Mouse (Mus musculus): ENCODE data around the gene Tshb. TPM values are rescaled to one million over a fixed set of nuclear protein-coding genes. Genes with fewer than 3 reads are reported as not detected.

The Tshb gene
- polyA plus RNA-seq, 1 experiment from 2014 or later: 0.24 TPM

DNA sequence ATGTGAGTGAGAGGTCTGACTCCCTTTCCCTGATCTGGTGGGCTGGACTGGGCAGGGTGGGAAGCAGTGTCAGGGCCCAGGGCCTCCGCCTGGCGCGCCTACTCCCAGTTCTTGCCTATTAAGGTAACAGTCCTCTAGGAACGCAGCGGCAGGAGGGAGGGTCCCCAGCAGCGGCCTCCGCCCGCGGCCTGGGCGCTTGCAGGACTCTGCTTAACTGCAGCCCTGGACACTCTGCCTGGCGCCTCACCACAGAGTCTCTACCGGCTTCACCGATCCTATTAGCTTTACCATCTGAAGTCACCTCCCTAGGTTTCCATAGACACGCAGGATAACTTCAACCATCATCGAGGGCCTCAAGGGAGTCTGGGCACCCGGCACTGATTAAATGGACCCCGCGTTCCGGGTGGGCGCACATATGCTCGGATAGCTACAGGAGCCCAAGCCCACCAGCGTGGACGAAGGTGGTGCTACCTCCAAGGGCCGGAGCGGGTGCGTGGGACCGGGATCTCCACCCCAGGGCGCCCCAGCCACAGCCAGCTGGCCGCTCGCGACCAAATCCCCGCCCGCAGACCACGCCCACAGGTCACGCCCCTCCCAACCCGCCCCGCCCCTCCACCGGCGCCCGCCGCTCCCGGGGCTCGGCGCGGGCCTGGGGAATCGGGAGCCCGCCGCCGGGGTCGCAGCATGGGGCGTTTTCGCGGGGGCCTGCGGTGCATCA is 48.0 kb downstream of the Tshb start, which contains the start of gene Tspan2:
TSS of gene Tspan2 (plus strand) at position 217 of the 718 bp plus-strand sequence.
- WGBS: under 1% methylated on average over 47 of the region's 54 CpGs
- H3K27ac ChIP-seq (ENCODE audit: low read length): peak within 1 kb of the TSS; percentile 72
- peak within 1 kb of the TSS; percentile 80 for H3K4me3 ChIP-seq (ENCODE audit: low read length)
- no peaks in the 10 kb centered on the region for H3K9me3 ChIP-seq (ENCODE audit: control insufficient read depth, low read length)
- H3K4me1 ChIP-seq (replicated peaks; ENCODE audit: control insufficient read depth, insufficient read depth, low read length): peaks cover 27% of the 10 kb centered on the region
- peak; percentile 86 for ATAC-seq (ENCODE audit: low read depth)
- peak within 1 kb of the TSS; percentile 79 for H3K9ac ChIP-seq (ENCODE audit: low read length)
- H3K27me3 ChIP-seq (ENCODE audit: control insufficient read depth, insufficient read depth, low read depth, low read length): no peaks in the 10 kb centered on the region
- no peaks in the 10 kb centered on the region for H3K36me3 ChIP-seq (ENCODE audit: control insufficient read depth, insufficient read depth, low read length)
- H3K4me2 ChIP-seq (ENCODE audit: low read depth, low read length): peak within 1 kb of the TSS; percentile 96

DNA sequence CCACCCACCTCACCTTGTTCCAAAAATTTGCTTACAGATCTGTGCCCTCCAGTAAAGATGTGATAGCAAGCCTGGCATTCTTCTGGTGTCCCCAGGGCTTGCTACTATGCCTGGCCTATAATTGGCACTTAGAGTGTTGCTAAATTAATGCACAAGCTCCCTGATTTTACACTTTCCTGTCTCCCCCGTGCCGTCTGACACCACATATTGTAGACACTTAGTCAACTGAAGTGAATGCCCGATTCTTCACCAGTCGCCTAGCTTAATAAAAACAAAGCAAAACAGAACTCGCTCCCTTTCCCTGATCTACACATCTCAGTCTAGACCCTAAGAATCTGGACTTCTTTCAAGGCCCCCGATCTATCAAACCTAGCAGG is 48.6 kb downstream of the Tshb start:
- no peaks in the 10 kb centered on the region for H3K9me3 ChIP-seq (ENCODE audit: control insufficient read depth, low read length)
- no peaks in the 10 kb centered on the region for H3K36me3 ChIP-seq (ENCODE audit: control insufficient read depth, insufficient read depth, low read length)
- peak overlapping the region; percentile 80 for H3K4me3 ChIP-seq (ENCODE audit: low read length)
- 33% methylated on average over 6 of the region's 6 CpGs for WGBS
- peak overlapping the region; percentile 96 for H3K4me2 ChIP-seq (ENCODE audit: low read depth, low read length)
- H3K27me3 ChIP-seq (ENCODE audit: control insufficient read depth, insufficient read depth, low read depth, low read length): no peaks in the 10 kb centered on the region
- H3K27ac ChIP-seq (ENCODE audit: low read length): peak overlapping the region; percentile 72
- peaks cover 27% of the 10 kb centered on the region for H3K4me1 ChIP-seq (replicated peaks; ENCODE audit: control insufficient read depth, insufficient read depth, low read length)
- peak overlapping the region; percentile 79 for H3K9ac ChIP-seq (ENCODE audit: low read length)
- no peak for ATAC-seq (ENCODE audit: low read depth)

GRCm38 (mm10) chr3:102733050-102733449 is 49.5 kb downstream of the Tshb start:
- no peak overlapping the region for H3K27ac ChIP-seq (ENCODE audit: low read length)
- H3K9me3 ChIP-seq (ENCODE audit: control insufficient read depth, low read length): no peaks in the 10 kb centered on the region
- WGBS: 98% methylated on average over 3 of the region's 3 CpGs
- H3K4me1 ChIP-seq (replicated peaks; ENCODE audit: control insufficient read depth, insufficient read depth, low read length): peaks cover 24% of the 10 kb centered on the region
- no peak for ATAC-seq (ENCODE audit: low read depth)
- H3K4me2 ChIP-seq (ENCODE audit: low read depth, low read length): no peak overlapping the region
- H3K9ac ChIP-seq (ENCODE audit: low read length): no peak overlapping the region
- no peaks in the 10 kb centered on the region for H3K27me3 ChIP-seq (ENCODE audit: control insufficient read depth, insufficient read depth, low read depth, low read length)
- no peaks in the 10 kb centered on the region for H3K36me3 ChIP-seq (ENCODE audit: control insufficient read depth, insufficient read depth, low read length)
- no peak overlapping the region for H3K4me3 ChIP-seq (ENCODE audit: low read length)

DNA sequence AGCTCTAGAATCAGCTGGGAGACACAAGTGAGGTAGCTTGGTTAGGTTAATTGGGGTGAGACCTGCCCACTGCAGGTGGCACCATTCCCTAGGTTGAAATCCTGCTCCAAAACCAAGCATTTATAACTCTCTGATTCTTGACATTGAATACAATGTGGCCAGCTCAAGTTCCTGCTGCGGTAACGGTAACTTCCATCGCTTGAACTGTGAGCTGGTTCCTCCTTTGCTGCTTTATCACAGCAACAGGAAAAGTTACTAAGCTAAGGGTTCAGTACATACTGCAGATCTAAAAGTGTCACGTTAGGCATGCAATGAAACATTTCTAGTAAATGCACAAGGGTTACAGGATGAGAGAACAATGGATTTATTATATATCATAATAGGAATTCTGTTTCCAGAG is 49.9 kb downstream of the Tshb start:
- Histone ChIP-seq H3K4me3 (ENCODE audit: low read length) (no peak overlapping the region), H3K4me1 (replicated peaks; ENCODE audit: control insufficient read depth, insufficient read depth, low read length) (peaks cover 21% of the 10 kb centered on the region), H3K4me2 (ENCODE audit: low read depth, low read length) (no peak overlapping the region), H3K27ac (ENCODE audit: low read length) (no peak overlapping the region), H3K9me3 (ENCODE audit: control insufficient read depth, low read length) (no peaks in the 10 kb centered on the region), H3K36me3 (ENCODE audit: control insufficient read depth, insufficient read depth, low read length) (no peaks in the 10 kb centered on the region), H3K27me3 (ENCODE audit: control insufficient read depth, insufficient read depth, low read depth, low read length) (no peaks in the 10 kb centered on the region), H3K9ac (ENCODE audit: low read length) (no peak overlapping the region)
- ATAC-seq (ENCODE audit: low read depth): no peak
- 78% methylated on average over 4 of the region's 4 CpGs for WGBS

DNA sequence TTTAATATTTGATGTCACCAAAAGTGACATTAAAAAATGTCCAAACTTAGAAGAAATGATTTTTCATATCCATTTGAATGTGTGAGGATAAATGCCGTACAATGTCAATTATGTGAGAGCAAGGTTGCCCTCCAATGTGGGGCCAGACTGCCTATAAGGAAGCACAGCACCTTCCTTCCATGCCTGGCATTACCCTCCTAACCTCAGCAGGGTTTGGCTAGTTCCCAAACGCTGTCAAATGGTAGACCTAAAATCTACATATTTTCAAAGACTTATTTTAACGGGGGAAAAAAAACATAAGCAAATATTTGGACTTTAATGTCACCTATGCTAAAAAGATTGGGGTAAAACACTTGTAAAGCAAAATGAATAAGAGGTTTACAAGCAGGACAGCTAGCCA is 51.4 kb downstream of the Tshb start:
- Histone ChIP-seq H3K4me2 (ENCODE audit: low read depth, low read length) (no peak overlapping the region), H3K27me3 (ENCODE audit: control insufficient read depth, insufficient read depth, low read depth, low read length) (no peaks in the 10 kb centered on the region), H3K27ac (ENCODE audit: low read length) (no peak overlapping the region), H3K36me3 (ENCODE audit: control insufficient read depth, insufficient read depth, low read length) (no peaks in the 10 kb centered on the region), H3K9me3 (ENCODE audit: control insufficient read depth, low read length) (no peaks in the 10 kb centered on the region), H3K4me3 (ENCODE audit: low read length) (no peak overlapping the region), H3K9ac (ENCODE audit: low read length) (no peak overlapping the region), H3K4me1 (replicated peaks; ENCODE audit: control insufficient read depth, insufficient read depth, low read length) (peaks cover 13% of the 10 kb centered on the region)
- no peak for ATAC-seq (ENCODE audit: low read depth)
- 58% methylated on average over 3 of the region's 3 CpGs for WGBS

DNA sequence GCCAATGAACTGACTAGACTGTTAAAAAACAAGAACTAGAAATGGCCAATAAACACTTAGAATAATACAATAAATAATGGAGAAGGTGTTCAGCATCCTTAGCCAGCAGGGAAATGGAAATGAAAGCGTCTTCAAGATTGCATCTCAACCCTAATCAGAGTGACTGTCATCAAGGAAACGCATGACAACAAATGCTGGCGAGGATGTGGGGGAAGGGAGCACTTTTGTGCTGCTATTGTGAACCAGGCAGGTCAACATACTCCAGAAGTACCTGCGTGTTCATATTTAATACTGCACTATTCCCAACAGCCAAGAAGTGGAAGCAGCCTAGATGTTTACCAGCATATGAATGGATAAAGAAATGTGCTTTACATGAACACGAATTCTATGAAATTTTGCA is 53.1 kb downstream of the Tshb start:
- Histone ChIP-seq H3K27me3 (ENCODE audit: control insufficient read depth, insufficient read depth, low read depth, low read length) (no peaks in the 10 kb centered on the region), H3K4me3 (ENCODE audit: low read length) (no peak overlapping the region), H3K9ac (ENCODE audit: low read length) (no peak overlapping the region), H3K27ac (ENCODE audit: low read length) (no peak overlapping the region), H3K4me1 (replicated peaks; ENCODE audit: control insufficient read depth, insufficient read depth, low read length) (peaks cover 7% of the 10 kb centered on the region), H3K36me3 (ENCODE audit: control insufficient read depth, insufficient read depth, low read length) (no peaks in the 10 kb centered on the region), H3K9me3 (ENCODE audit: control insufficient read depth, low read length) (no peaks in the 10 kb centered on the region), H3K4me2 (ENCODE audit: low read depth, low read length) (no peak overlapping the region)
- no peak for ATAC-seq (ENCODE audit: low read depth)
- 41% methylated on average over 5 of the region's 5 CpGs for WGBS

Other genes with a start within 250 kb of the Tshb start
- 17.7 and 17.9 TPM in 2 replicates for gene Tspan2, start 48.2 kb downstream of the Tshb start, polyA plus RNA-seq (2015; fragmentation: Nextera tagmentation; extraction: Ambion mirVana)
- gene Sycp1, start 153.4 kb upstream of the Tshb start, polyA plus RNA-seq (2015; fragmentation: Nextera tagmentation; extraction: Ambion mirVana): not detected in 2 replicates
- gene Nr1h5, start 181.4 kb upstream of the Tshb start, polyA plus RNA-seq (2015; fragmentation: Nextera tagmentation; extraction: Ambion mirVana): 0.10 TPM in 1 of 2 replicates, not detected in the other
- 54.4 and 60.9 TPM in 2 replicates for gene Sike1, start 213.0 kb upstream of the Tshb start, polyA plus RNA-seq (2015; fragmentation: Nextera tagmentation; extraction: Ambion mirVana)
- gene Csde1, start 237.7 kb upstream of the Tshb start, polyA plus RNA-seq (2015; fragmentation: Nextera tagmentation; extraction: Ambion mirVana): 317 and 337 TPM in 2 replicates

Data from lung, embryonic 16.5 days (tissue).